Mouse (Mus musculus) kidney, postnatal 0 days (tissue): ENCODE results near the gene A630089N07Rik. TPM values are rescaled to one million over a fixed set of nuclear protein-coding genes. Genes with fewer than 3 reads are reported as not detected.

Experiments used
- ATAC-seq: fragments of 200-750 bp; cut with Nextera tagmentation; replicated peaks from 2 replicates; pipeline ENCODE4 v1.8.0; 2017; ENCODE audit warnings: low read depth, moderate number of reproducible peaks, moderate TSS enrichment, moderate library complexity; ENCODE audit not compliant: low FRiP score
- DNase-seq: peaks from one replicate; pipeline ENCODE4 v3.0.0-alpha.2; 2016; ENCODE audit warnings: low spot score
- H3K27ac ChIP-seq: fragments of 300-500 bp; sonication (generic); 2 replicates; pipeline ENCODE4 v1.5.1; 2014; ENCODE audit warnings: mild to moderate bottlenecking
- H3K27me3 ChIP-seq: fragments of 300-500 bp; sonication (generic); 2 replicates; pipeline ENCODE4 v1.6.1; 2014; ENCODE audit warnings: low read length, mixed read lengths; ENCODE audit not compliant: insufficient read depth
- H3K36me3 ChIP-seq: fragments of 300-500 bp; sonication (generic); 2 replicates; pipeline ENCODE4 v1.6.1; 2014; ENCODE audit warnings: low read length, mixed read lengths; ENCODE audit not compliant: insufficient read depth
- H3K4me1 ChIP-seq: fragments of 300-500 bp; sonication (generic); replicated peaks from 2 replicates; pipeline ENCODE4 v1.6.1; 2014; ENCODE audit warnings: antibody characterized with exemption, low read length, mixed read lengths; ENCODE audit not compliant: insufficient read depth
- H3K4me2 ChIP-seq: fragments of 300-500 bp; sonication (generic); 2 replicates; pipeline ENCODE4 v1.6.1; 2014; ENCODE audit warnings: mild to moderate bottlenecking, low read length, moderate library complexity, mixed read lengths
- H3K4me3 ChIP-seq: fragments of 300-500 bp; sonication (generic); replicated peaks from 2 replicates; pipeline ENCODE4 v1.5.1; 2014; ENCODE audit warnings: low read depth, low read length
- H3K9ac ChIP-seq: fragments of 300-500 bp; sonication (generic); 2 replicates; pipeline ENCODE4 v1.6.1; 2014; ENCODE audit warnings: low read depth, low read length
- H3K9me3 ChIP-seq: fragments of 300-500 bp; sonication (generic); replicated peaks from 2 replicates; pipeline ENCODE4 v1.6.1; 2016; ENCODE audit warnings: low read length, inconsistent platforms, mixed read lengths
- CTCF ChIP-seq: IDR thresholded peaks from 2 replicates; pipeline ENCODE4 v1.5.1; 2016; ENCODE audit warnings: antibody characterized with exemption, low read depth, mild to moderate bottlenecking, moderate library complexity
- WGBS: fragments of 180-500 bp; shearing (Covaris S2); extraction: QIAGEN DNeasy Blood & Tissue Kit; methylation state at CpG from one replicate; pipeline ENCODE4 v1.1.7; 2014; 5-methylcytosine and 5-hydroxymethylcytosine counted together
- polyA plus RNA-seq: library from polyadenylated mRNA; unstranded; fragments of >200 nt; fragmentation: Nextera tagmentation; extraction: Ambion mirVana; gene quantifications from 2 replicates; pipeline ENCODE4 v1.2.1, GENCODE M21; 2015

The A630089N07Rik gene
- polyA plus RNA-seq, 1 experiment from 2014 or later, result 6.4 TPM

DNA sequence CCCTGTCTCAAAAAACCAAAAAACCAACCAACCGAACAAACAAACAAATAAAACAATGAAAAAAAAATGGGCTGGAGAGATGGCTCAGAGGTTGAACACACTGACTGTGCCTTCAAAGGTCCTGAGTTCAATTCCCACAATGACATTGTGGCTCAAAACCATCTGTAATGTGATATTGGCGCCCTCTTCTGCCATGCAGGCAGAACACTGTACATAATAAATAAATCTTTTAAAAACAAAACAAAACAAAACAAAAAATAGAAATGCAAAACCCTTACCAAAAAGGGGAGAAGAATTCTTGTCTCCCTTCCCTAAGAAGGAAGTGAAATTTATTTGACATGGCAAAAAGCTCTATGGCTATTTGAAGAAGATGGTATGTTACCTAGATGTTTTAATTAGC, 90.7 kb downstream of the A630089N07Rik start:
- Histone ChIP-seq H3K4me1 (no peaks in the 10 kb centered on the region; the same call in 1 of the 2 replicates), H3K9me3 (no peaks in the 10 kb centered on the region), H3K9ac (no peak overlapping the region), H3K4me2 (no peak overlapping the region), H3K27me3 (no peaks in the 10 kb centered on the region), H3K36me3 (no peaks in the 10 kb centered on the region), H3K27ac (no peak overlapping the region), H3K4me3 (no peak overlapping the region)
- TF ChIP-seq CTCF, result peak; percentile 26; the same call in 1 of the 2 replicates
- 85% methylated on average over 2 of the region's 2 CpGs for WGBS
- ATAC-seq, result no peak
- no peak for DNase-seq

DNA sequence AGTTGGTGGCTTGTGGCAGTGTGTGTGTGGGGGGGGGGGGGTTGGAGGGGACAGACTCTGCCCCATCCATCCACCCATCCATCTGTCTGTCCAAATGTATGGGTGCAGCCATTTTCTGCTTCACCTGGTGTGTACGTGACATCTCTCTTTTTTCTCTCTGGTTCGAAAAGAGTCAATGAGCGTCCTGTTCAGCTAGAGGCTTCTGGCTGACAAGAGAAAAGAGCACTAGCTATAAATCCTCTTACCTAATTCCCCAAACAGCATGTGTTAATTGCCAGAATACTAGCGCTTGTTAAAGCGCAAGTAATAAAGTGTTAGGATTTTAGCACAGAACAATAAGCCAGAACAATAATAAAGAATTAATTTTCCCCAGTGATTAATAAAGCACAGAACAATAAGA, 97.7 kb downstream of the A630089N07Rik start:
- H3K4me2 ChIP-seq, result no peak overlapping the region
- no peaks in the 10 kb centered on the region for H3K9me3 ChIP-seq
- H3K27ac ChIP-seq, result no peak overlapping the region
- H3K27me3 ChIP-seq, result no peaks in the 10 kb centered on the region
- TF ChIP-seq CTCF, result no peak
- H3K36me3 ChIP-seq, result no peaks in the 10 kb centered on the region
- no peak overlapping the region for H3K9ac ChIP-seq
- 36% methylated on average over 5 of the region's 5 CpGs for WGBS
- H3K4me3 ChIP-seq, result no peak overlapping the region
- no peaks in the 10 kb centered on the region for H3K4me1 ChIP-seq
- DNase-seq (no peak), ATAC-seq (no peak)

DNA sequence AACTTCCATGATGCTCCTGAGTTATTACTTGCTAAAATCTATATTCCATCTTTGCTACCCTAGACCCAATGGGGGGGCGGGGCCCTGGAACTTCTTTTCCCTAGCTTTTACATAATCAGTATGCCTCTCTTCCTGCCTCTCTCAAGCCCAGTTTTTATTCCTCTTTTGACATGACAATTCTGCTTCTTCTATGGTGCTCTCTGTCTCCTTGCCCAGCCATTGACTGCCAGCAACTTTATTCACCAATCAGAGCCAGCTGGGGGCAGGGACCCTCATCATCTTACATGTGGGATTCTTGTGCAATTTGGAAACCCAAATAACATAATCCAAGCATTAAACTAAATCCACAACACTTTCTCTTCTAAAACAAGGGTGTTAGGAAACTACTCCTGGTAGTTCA, 100.9 kb downstream of the A630089N07Rik start:
- Histone ChIP-seq H3K9me3 (no peaks in the 10 kb centered on the region), H3K9ac (no peak overlapping the region), H3K4me3 (no peak overlapping the region), H3K27ac (no peak overlapping the region), H3K4me2 (no peak overlapping the region), H3K36me3 (no peaks in the 10 kb centered on the region), H3K4me1 (no peaks in the 10 kb centered on the region), H3K27me3 (no peaks in the 10 kb centered on the region)
- ATAC-seq (no peak), DNase-seq (no peak)
- no peak for TF ChIP-seq CTCF
- 89% methylated on average over 1 of the region's 1 CpGs for WGBS

DNA sequence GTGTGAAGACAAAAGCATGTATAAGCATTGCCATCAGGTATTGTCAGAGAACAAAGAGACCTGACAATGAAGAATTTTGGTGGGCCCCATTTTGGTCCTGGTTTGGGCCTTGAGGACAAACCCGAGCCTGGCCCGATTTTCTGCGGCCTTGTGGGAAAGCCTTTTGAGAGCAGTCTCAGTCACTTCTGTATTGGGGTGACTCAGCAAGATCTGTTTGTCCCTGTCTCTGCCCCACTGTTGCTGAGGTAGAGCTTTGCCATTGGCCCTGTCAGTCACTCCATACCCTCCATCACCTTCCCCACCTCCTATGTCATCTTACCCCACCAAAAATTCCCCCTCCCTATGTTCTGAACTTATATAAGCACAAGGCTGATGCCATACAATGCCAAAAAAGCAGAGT, 104.5 kb downstream of the A630089N07Rik start:
- no peaks in the 10 kb centered on the region for H3K4me1 ChIP-seq
- H3K9ac ChIP-seq, result no peak overlapping the region
- H3K27me3 ChIP-seq, result no peaks in the 10 kb centered on the region
- H3K4me2 ChIP-seq, result no peak overlapping the region
- no peak for ATAC-seq
- H3K9me3 ChIP-seq, result no peaks in the 10 kb centered on the region
- H3K27ac ChIP-seq, result no peak overlapping the region
- H3K4me3 ChIP-seq, result no peak overlapping the region
- 100% methylated on average over 3 of the region's 3 CpGs for WGBS
- no peak for DNase-seq
- TF ChIP-seq CTCF, result no peak
- H3K36me3 ChIP-seq, result no peaks in the 10 kb centered on the region

DNA sequence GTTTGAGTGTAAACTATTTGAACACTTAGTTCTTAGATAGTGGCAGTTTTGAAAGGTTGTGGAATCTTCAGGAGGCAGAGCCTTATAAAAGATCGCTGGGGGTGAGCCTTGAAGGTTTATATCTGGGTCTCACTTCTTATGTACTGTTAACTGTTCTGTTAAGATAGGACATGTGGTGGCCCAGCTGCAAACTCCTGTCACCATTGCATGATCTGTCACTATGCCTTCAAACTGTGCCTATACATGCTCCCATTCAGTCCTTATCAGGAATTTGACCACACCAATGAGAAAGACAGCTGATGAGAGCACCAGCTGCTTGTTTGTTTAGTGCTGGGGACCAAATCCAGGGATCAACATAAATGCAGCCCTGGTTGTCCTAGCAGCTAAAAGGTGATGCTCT, 105.0 kb downstream of the A630089N07Rik start:
- DNase-seq (no peak), ATAC-seq (no peak)
- H3K4me2 ChIP-seq, result no peak overlapping the region
- H3K9ac ChIP-seq, result no peak overlapping the region
- no peaks in the 10 kb centered on the region for H3K4me1 ChIP-seq
- no peaks in the 10 kb centered on the region for H3K27me3 ChIP-seq
- no peaks in the 10 kb centered on the region for H3K36me3 ChIP-seq
- no peak overlapping the region for H3K27ac ChIP-seq
- H3K9me3 ChIP-seq, result no peaks in the 10 kb centered on the region
- TF ChIP-seq CTCF, result no peak
- no peak overlapping the region for H3K4me3 ChIP-seq
- 79% methylated on average over 1 of the region's 1 CpGs for WGBS

DNA sequence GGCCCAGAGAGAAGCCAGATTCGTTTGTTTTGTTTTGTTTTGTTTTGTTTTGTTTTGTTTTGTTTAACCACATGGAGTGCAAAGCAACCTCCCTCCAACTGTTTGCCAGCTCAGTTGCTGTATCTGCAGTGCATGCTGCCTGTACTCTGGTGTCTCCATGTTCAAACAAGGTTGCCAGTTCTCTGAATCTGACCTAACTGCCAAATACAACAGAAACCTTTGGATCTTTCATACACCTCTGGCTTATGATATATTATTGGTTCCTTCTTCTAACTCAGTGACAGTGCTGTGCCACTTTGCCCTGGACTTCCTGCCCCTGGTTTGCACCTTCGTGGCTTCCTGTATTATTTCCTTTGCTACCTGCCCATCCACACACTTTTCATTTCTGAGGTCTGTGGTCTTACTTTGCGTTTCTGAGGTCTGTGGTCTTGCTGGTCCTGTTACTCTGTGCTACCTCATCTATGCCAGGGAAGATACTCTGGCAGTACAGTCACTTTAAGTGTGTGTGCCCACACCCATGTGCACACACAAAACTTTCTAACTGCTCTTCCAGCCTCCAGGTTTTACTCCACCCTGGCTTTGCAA, 118.2 kb downstream of the A630089N07Rik start:
- Histone ChIP-seq H3K4me1 (peaks cover 6% of the 10 kb centered on the region; the same call in 1 of the 2 replicates), H3K27me3 (no peaks in the 10 kb centered on the region), H3K4me3 (no peak overlapping the region), H3K36me3 (no peaks in the 10 kb centered on the region), H3K9ac (no peak overlapping the region), H3K4me2 (no peak overlapping the region), H3K27ac (no peak overlapping the region), H3K9me3 (no peaks in the 10 kb centered on the region)
- DNase-seq (no peak), ATAC-seq (no peak)
- TF ChIP-seq CTCF, result no peak
- WGBS, result 78% methylated on average over 3 of the region's 3 CpGs
